Mouse (Mus musculus) liver, embryonic 15.5 days (tissue): ENCODE results near the gene Abcb10. TPM values are rescaled to one million over a fixed set of nuclear protein-coding genes. Genes with fewer than 3 reads are reported as not detected.
"Not testable (repeated sequence)": the region's sequence is repeated elsewhere in the genome, so short reads cannot be mapped to it uniquely, and the experiment has no call there.

Experiments
- ATAC-seq: fragments of 200-750 bp; cut with Nextera tagmentation; 2 replicates; pipeline ENCODE4 v1.8.0; 2017; ENCODE audit warnings: moderate number of reproducible peaks, mild to moderate bottlenecking, moderate library complexity; ENCODE audit not compliant: insufficient read depth
- H3K27ac ChIP-seq: fragments of 300-500 bp; sonication (generic); replicated peaks from 2 replicates; pipeline ENCODE4 v1.5.1; 2015; ENCODE audit warnings: mild to moderate bottlenecking, inconsistent platforms
- H3K27me3 ChIP-seq: fragments of 300-500 bp; sonication (generic); 2 replicates; pipeline ENCODE4 v1.6.1; 2015; ENCODE audit warnings: mild to moderate bottlenecking, inconsistent platforms
- H3K36me3 ChIP-seq: fragments of 300-500 bp; sonication (generic); replicated peaks from 2 replicates; pipeline ENCODE4 v1.6.1; 2015; ENCODE audit warnings: moderate library complexity, mild to moderate bottlenecking, inconsistent platforms
- H3K4me1 ChIP-seq: fragments of 300-500 bp; sonication (generic); replicated peaks from 2 replicates; pipeline ENCODE4 v1.6.1; 2015; ENCODE audit warnings: inconsistent platforms
- H3K4me2 ChIP-seq: fragments of 300-500 bp; sonication (generic); 2 replicates; pipeline ENCODE4 v1.6.1; 2015; ENCODE audit warnings: moderate library complexity, mild to moderate bottlenecking, inconsistent platforms
- H3K4me3 ChIP-seq: fragments of 300-500 bp; sonication (generic); replicated peaks from 2 replicates; pipeline ENCODE4 v1.5.1; 2015; ENCODE audit warnings: mild to moderate bottlenecking, inconsistent platforms
- H3K9ac ChIP-seq: fragments of 300-500 bp; sonication (generic); 2 replicates; pipeline ENCODE4 v1.6.1; 2015; ENCODE audit warnings: moderate library complexity, mild to moderate bottlenecking, inconsistent platforms
- H3K9me3 ChIP-seq: fragments of 300-500 bp; sonication (generic); replicated peaks from 2 replicates; pipeline ENCODE4 v1.6.1; 2016; ENCODE audit warnings: inconsistent platforms
- WGBS: fragments of 180-500 bp; shearing (Covaris S2); methylation state at CpG from one replicate; pipeline ENCODE4 v1.1.7; 2015; ENCODE audit warnings: mixed read lengths; ENCODE audit not compliant: insufficient replicate concordance; 5-methylcytosine and 5-hydroxymethylcytosine counted together
- polyA plus RNA-seq: library from polyadenylated mRNA; unstranded; fragments of >200 nt; fragmentation: Nextera tagmentation; extraction: Ambion mirVana; gene quantifications from 2 replicates; pipeline ENCODE4 v1.2.1, GENCODE M21; 2015

Abcb10 gene
- polyA plus RNA-seq, 1 experiment from 2014 or later = 148 TPM

GRCm38 (mm10) chr8:123980239-123980638, 2.7 kb downstream of the Abcb10 start:
- H3K4me3 ChIP-seq = peak overlapping the region; percentile 99
- H3K27me3 ChIP-seq = no peaks in the 10 kb centered on the region
- H3K9ac ChIP-seq = peak overlapping the region; percentile 100
- H3K36me3 ChIP-seq = peaks cover 58% of the 10 kb centered on the region
- peak overlapping the region; percentile 96 for H3K27ac ChIP-seq
- WGBS = 14% methylated on average over 4 of the region's 4 CpGs
- no peaks in the 10 kb centered on the region for H3K9me3 ChIP-seq
- H3K4me2 ChIP-seq = peak overlapping the region; percentile 83
- ATAC-seq = no peak
- H3K4me1 ChIP-seq = peaks cover 74% of the 10 kb centered on the region

GRCm38 (mm10) chr8:123978926-123979325, 4.0 kb downstream of the Abcb10 start:
- H3K36me3 ChIP-seq = peaks cover 71% of the 10 kb centered on the region
- peak overlapping the region; percentile 100 for H3K9ac ChIP-seq
- H3K27ac ChIP-seq = peak overlapping the region; percentile 96
- no peaks in the 10 kb centered on the region for H3K27me3 ChIP-seq
- H3K4me1 ChIP-seq = peaks cover 73% of the 10 kb centered on the region
- WGBS = 7% methylated on average over 8 of the region's 8 CpGs
- peak overlapping the region; percentile 99 for H3K4me3 ChIP-seq
- H3K4me2 ChIP-seq = peak overlapping the region; percentile 83
- no peaks in the 10 kb centered on the region for H3K9me3 ChIP-seq
- peak; percentile 87 for ATAC-seq

- Histone ChIP-seq H3K4me3 (peak overlapping the region; percentile 99), H3K27ac (peak overlapping the region; percentile 96), H3K4me2 (peak overlapping the region; percentile 83), H3K36me3 (peaks cover 76% of the 10 kb centered on the region), H3K4me1 (peaks cover 71% of the 10 kb centered on the region), H3K9ac (peak overlapping the region; percentile 100), H3K27me3 (no peaks in the 10 kb centered on the region), H3K9me3 (no peaks in the 10 kb centered on the region)
- WGBS = 39% methylated on average over 14 of the region's 14 CpGs
- ATAC-seq = no peak
Measured at GRCm38 (mm10) chr8:123978166-123978838, 4.6 kb downstream of the Abcb10 start.

DNA sequence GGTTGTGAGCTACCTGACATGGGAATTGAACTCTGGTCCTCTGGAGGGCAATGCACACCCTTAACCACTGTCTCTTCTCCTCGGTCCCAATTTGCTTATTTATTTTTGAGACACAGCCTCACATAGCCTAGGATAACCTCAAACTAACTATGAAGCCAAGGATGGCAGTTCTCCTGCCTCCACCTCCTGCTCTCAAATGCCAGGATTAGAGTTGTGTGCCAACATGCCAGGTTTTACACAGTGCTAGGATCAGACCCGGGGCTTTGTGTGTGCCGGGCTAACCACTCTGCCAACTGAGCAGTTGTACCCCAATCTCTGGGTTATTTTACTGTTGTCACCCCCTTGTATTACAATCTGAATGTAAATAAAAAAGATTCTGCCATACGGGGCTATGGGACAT, 5.4 kb downstream of the Abcb10 start:
- Histone ChIP-seq H3K4me2 (peak overlapping the region; percentile 83), H3K9ac (peak overlapping the region; percentile 100; the same call in 1 of the 2 replicates), H3K36me3 (peaks cover 84% of the 10 kb centered on the region), H3K27me3 (no peaks in the 10 kb centered on the region), H3K4me1 (peaks cover 77% of the 10 kb centered on the region), H3K9me3 (no peaks in the 10 kb centered on the region), H3K4me3 (peak overlapping the region; percentile 99), H3K27ac (peak overlapping the region; percentile 96)
- 88% methylated on average over 4 of the region's 4 CpGs for WGBS
- ATAC-seq = no peak

- WGBS = 73% methylated on average over 1 of the region's 1 CpGs
- Histone ChIP-seq H3K4me3 (peak overlapping the region; percentile 5; the same call in 1 of the 2 replicates), H3K9ac (0 out of 2 replicates have a peak overlapping the region, but pooled peaks have one; percentile 5), H3K4me1 (peaks cover 96% of the 10 kb centered on the region), H3K4me2 (peak overlapping the region; percentile 46), H3K9me3 (no peaks in the 10 kb centered on the region), H3K36me3 (peaks cover 98% of the 10 kb centered on the region), H3K27ac (peak overlapping the region; percentile 66), H3K27me3 (no peaks in the 10 kb centered on the region)
- peak; percentile 12; the same call in 1 of the 2 replicates for ATAC-seq
Measured at GRCm38 (mm10) chr8:123973495-123973894, 9.4 kb downstream of the Abcb10 start.

DNA sequence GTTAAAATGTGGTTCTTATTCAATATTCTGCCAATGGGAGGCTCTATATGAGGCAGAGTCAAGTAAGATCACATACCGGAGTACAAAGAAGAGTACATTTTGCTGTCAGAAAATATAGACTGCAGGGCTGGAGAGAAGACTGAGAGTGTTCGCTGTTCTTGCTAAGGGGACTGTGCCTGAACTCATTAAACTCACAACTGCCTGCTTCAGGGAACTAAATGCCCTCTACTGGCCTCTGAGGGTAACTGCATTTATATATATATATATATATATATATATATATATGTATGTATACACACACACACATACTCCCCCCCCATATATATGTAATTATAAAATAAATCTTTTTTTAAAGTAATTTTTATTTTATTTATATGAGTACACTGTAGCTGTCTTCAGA, 16.0 kb downstream of the Abcb10 start:
- 70% methylated on average over 2 of the region's 2 CpGs for WGBS
- H3K4me3 ChIP-seq = no peak overlapping the region
- peaks cover 100% of the 10 kb centered on the region for H3K36me3 ChIP-seq
- no peak for ATAC-seq
- H3K9ac ChIP-seq = no peak overlapping the region
- peaks cover 44% of the 10 kb centered on the region for H3K4me1 ChIP-seq
- H3K27ac ChIP-seq = no peak overlapping the region
- H3K4me2 ChIP-seq = no peak overlapping the region
- no peaks in the 10 kb centered on the region for H3K9me3 ChIP-seq
- no peaks in the 10 kb centered on the region for H3K27me3 ChIP-seq

- H3K36me3 ChIP-seq = peaks cover 100% of the 10 kb centered on the region
Measured at GRCm38 (mm10) chr8:123961371-123961770, 21.6 kb downstream of the Abcb10 start.

DNA sequence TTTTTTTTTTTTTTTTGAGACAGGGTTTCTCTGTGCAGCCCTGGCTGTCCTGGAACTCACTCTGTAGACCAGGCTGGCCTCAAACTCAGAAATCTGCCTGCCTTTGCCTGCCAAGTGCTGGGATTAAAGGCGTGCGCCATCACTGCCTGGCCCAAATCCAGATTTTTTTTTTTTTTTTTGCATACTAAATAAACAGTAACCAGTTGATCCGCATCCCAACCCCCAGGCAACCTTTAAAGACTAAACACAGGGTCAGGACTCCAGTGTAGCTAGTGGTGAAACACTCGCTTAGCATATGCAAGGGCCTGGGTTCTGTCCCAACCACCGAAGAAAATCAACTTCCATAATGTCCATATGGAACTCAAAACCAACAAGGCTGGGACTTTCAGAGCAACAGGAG, 22.4 kb downstream of the Abcb10 start:
- 78% methylated on average over 5 of the region's 5 CpGs for WGBS
- not testable (repeated sequence) for H3K27me3 ChIP-seq, H3K4me3 ChIP-seq, H3K4me1 ChIP-seq, H3K9me3 ChIP-seq, H3K4me2 ChIP-seq, H3K27ac ChIP-seq, H3K9ac ChIP-seq, ATAC-seq
- peaks cover 100% of the 10 kb centered on the region for H3K36me3 ChIP-seq

More at GRCm38 (mm10) chr8:123961371-123961770, 21.6 kb downstream of the Abcb10 start:
- ATAC-seq = no peak
- 85% methylated on average over 1 of the region's 1 CpGs for WGBS
- Histone ChIP-seq H3K27ac (no peak overlapping the region), H3K4me3 (no peak overlapping the region), H3K4me1 (peaks cover 6% of the 10 kb centered on the region; the same call in 1 of the 2 replicates), H3K4me2 (no peak overlapping the region), H3K27me3 (no peaks in the 10 kb centered on the region), H3K9me3 (no peaks in the 10 kb centered on the region), H3K9ac (no peak overlapping the region)

GRCm38 (mm10) chr8:123960056-123960455, 22.9 kb downstream of the Abcb10 start:
- Histone ChIP-seq H3K4me1 (peaks cover 6% of the 10 kb centered on the region; the same call in 1 of the 2 replicates), H3K27ac (no peak overlapping the region), H3K36me3 (peaks cover 100% of the 10 kb centered on the region), H3K4me3 (no peak overlapping the region), H3K27me3 (no peaks in the 10 kb centered on the region), H3K9ac (no peak overlapping the region), H3K9me3 (no peaks in the 10 kb centered on the region), H3K4me2 (no peak overlapping the region)
- WGBS = 87% methylated on average over 9 of the region's 9 CpGs
- ATAC-seq = no peak

DNA sequence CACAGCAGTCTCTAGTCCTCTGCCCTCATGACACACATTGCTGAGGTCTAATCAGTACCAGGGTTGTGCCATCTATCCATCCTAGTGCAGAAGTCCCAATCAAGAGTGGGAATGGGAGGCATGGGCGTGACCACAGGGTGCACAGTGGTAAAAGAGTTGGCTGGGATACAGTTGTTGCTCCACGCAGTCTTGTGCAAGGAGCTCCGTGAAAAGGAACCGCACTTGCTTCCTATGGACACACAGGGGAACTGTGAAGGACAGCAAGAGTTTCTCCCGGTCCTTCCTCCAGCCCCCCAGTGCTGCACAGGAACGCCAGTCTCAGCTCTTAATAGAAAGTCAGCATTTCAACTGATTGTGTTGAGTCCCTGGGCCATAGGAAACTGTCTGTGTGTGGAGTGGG, 23.4 kb downstream of the Abcb10 start:
- no peaks in the 10 kb centered on the region for H3K9me3 ChIP-seq
- H3K27me3 ChIP-seq = no peaks in the 10 kb centered on the region
- no peak overlapping the region for H3K9ac ChIP-seq
- peaks cover 100% of the 10 kb centered on the region for H3K36me3 ChIP-seq
- peaks cover 6% of the 10 kb centered on the region; the same call in 1 of the 2 replicates for H3K4me1 ChIP-seq
- no peak for ATAC-seq
- no peak overlapping the region for H3K4me3 ChIP-seq
- H3K4me2 ChIP-seq = no peak overlapping the region
- no peak overlapping the region for H3K27ac ChIP-seq
- WGBS = 88% methylated on average over 6 of the region's 6 CpGs

- Histone ChIP-seq H3K4me3 (no peak overlapping the region), H3K9me3 (no peaks in the 10 kb centered on the region), H3K27ac (no peak overlapping the region), H3K36me3 (peaks cover 100% of the 10 kb centered on the region), H3K9ac (no peak overlapping the region), H3K4me1 (peaks cover 6% of the 10 kb centered on the region; the same call in 1 of the 2 replicates), H3K27me3 (no peaks in the 10 kb centered on the region), H3K4me2 (no peak overlapping the region)
- 85% methylated on average over 17 of the region's 17 CpGs for WGBS
- no peak for ATAC-seq
Measured at GRCm38 (mm10) chr8:123958130-123958529, 24.8 kb downstream of the Abcb10 start.
